Mouse (Mus musculus): ENCODE measurements around the gene Selenbp2. TPM values are rescaled to one million over a fixed set of nuclear protein-coding genes. Genes with fewer than 3 reads are reported as not detected.
A peak's percentile ranks its signal among the peaks of the same experiment; 100 is the strongest.
"Not testable (repeated sequence)": the region's sequence is repeated elsewhere in the genome, so short reads cannot be mapped to it uniquely, and the experiment has no call there.

Selenbp2 gene
- 0.20 and 0.24 TPM in 2 replicates for polyA plus RNA-seq (2016; fragmentation: Nextera tagmentation; extraction: Ambion mirVana)

DNA sequence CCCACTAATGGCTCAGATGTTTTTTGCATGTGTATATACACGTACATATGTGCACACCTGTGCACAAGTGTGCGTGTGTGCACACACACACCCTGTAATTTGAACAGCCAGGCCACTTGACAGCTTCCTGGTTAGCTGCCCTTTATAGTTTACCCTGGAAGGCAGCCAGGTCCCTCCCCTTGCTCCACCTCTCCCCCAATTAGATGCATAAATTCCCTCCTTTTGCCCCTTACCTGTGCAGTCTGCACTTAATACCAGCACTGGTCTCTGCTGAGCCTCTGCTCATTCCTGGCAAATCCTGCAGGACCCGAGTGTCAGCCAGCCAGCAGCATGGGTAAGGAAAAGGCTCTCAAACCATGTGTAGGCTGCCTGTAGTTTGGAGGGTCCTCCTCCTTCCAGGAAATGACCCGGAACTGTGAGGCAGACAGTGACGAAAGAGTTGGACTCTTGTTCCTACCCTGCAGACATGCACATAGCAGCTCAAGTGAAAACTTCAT lies at the start of gene Selenbp2:
Gene Selenbp2 (plus strand): TSS at position 228 of the 497 bp plus-strand sequence.
- Histone ChIP-seq H3K4me1 (replicated peaks) (peaks cover 9% of the 10 kb centered on the region; the same call in 1 of the 2 replicates), H3K4me3 (no peak within 1 kb of the TSS), H3K27me3 (ENCODE audit: insufficient read depth, poor library complexity, severe bottlenecking) (no peaks in the 10 kb centered on the region), H3K27ac (0 out of 2 replicates have a peak within 1 kb of the TSS, but pooled peaks have one; percentile 16), H3K36me3 (no peaks in the 10 kb centered on the region), H3K9me3 (no peaks in the 10 kb centered on the region)
- no peak for DNase-seq (ENCODE audit: low spot score)
- WGBS, result 77% methylated on average over 5 of the region's 5 CpGs

- H3K4me3 ChIP-seq, result no peak overlapping the region
- H3K36me3 ChIP-seq, result no peaks in the 10 kb centered on the region
- 47% methylated on average over 6 of the region's 6 CpGs for WGBS
- no peaks in the 10 kb centered on the region for H3K9me3 ChIP-seq
- DNase-seq (ENCODE audit: low spot score), result peak; percentile 2
- H3K4me1 ChIP-seq (replicated peaks), result peaks cover 14% of the 10 kb centered on the region
- H3K27ac ChIP-seq, result peak overlapping the region; percentile 29
- no peaks in the 10 kb centered on the region for H3K27me3 ChIP-seq (ENCODE audit: insufficient read depth, poor library complexity, severe bottlenecking)
These were observed 44.4 kb upstream of the Selenbp2 start for GRCm38 (mm10) chr3:94648755-94649590.

DNA sequence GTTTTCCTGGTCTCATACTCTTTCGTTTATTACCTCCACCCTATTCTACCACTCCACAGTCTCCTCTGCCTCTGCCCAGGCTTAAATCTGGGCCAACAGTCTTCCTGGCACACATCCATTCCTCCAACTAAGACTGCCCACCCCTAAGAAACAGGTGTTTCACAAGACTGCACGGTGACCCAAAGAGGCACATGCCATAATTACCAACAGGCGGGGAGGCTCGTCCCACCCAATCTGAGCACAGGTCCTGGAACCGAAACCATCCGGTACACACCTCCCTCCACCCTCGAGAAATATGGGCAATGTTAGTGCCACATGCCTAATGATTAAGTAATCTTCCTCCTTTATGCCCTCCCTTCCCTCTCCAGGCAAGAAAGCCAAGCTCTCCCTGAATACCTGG lies 42.9 kb upstream of the Selenbp2 start:
- Histone ChIP-seq H3K9me3 (no peaks in the 10 kb centered on the region), H3K4me3 (no peak overlapping the region), H3K4me1 (replicated peaks) (peaks cover 14% of the 10 kb centered on the region), H3K27ac (no peak overlapping the region), H3K36me3 (no peaks in the 10 kb centered on the region), H3K27me3 (ENCODE audit: insufficient read depth, poor library complexity, severe bottlenecking) (no peaks in the 10 kb centered on the region)
- no peak for DNase-seq (ENCODE audit: low spot score)
- WGBS, result 89% methylated on average over 7 of the region's 7 CpGs

DNA sequence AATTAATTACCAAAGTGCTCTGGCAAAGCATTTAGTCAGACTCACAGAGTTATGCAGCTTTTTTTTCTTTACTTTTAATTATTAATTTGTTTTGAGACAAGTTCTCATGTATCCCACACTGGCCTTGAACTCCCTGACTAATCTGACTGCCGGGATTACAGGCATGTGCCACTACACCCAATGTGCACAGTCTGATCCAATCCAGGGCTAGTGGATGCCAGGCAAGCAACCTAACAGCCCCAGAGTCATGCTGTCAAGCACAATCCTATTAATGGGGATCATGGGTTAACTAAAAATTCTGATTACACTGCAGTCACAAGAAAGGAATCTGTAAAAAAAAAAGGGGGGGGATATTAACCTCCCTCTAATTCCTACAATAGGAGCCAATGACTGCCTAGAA lies 39.4 kb upstream of the Selenbp2 start:
- Histone ChIP-seq H3K27me3 (ENCODE audit: insufficient read depth, poor library complexity, severe bottlenecking) (peaks cover 16% of the 10 kb centered on the region), H3K4me1 (replicated peaks) (peaks cover 19% of the 10 kb centered on the region)
- H3K27ac ChIP-seq; DNase-seq (ENCODE audit: low spot score); H3K9me3 ChIP-seq; H3K4me3 ChIP-seq; H3K36me3 ChIP-seq: not testable (repeated sequence)
- 84% methylated on average over 1 of the region's 1 CpGs for WGBS

DNA sequence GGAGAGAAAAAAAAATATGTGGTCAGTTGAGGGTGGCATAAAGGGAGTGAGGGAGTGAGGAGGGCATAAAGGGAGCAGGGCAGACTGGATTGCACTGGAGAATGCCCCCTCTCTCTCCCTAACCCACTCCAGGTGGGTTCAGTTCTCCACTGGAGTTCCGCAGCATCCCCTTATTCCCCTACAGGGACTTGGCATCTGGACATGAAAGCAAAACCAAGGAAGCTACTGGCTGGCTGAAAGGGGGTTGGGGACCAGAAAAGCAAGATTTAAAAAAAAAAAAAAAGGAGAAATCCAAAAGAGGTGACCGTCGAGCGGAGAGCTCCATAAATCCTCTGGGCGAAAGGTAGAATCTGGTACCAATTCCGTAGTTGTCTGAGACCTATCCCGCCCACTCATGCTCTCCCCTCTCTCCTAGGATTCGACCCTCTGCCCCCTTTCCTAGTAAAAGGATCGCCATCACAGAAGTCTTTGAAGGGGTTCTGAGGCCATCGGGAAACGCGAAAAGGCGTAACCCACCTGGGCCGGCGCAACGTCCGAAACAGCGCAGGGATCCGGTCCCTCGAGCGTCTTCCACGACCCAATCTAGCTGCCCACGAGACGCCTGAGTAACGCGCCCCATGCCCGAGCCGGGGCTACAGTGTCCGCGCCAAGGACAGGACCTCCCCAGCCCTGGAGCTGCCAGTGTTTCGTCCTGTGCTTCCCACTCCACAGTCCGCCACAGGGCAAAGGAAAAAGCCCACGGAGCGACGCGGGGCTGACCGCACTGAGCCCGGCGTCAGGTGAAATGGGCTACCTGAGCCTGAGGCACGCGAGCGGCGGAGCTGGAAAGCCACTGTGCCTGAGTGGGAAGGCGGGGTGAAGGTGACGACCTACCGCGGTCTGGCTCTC lies 35.3 kb upstream of the Selenbp2 start:
- not testable (repeated sequence) for H3K36me3 ChIP-seq, H3K9me3 ChIP-seq, H3K27ac ChIP-seq
- H3K27me3 ChIP-seq (ENCODE audit: insufficient read depth, poor library complexity, severe bottlenecking), result peaks cover 22% of the 10 kb centered on the region
- peak; percentile 30 for DNase-seq (ENCODE audit: low spot score)
- peaks cover 12% of the 10 kb centered on the region for H3K4me1 ChIP-seq (replicated peaks)
- peak overlapping the region; percentile 54 for H3K4me3 ChIP-seq
- WGBS, result 2% methylated on average over 26 of the region's 47 CpGs

DNA sequence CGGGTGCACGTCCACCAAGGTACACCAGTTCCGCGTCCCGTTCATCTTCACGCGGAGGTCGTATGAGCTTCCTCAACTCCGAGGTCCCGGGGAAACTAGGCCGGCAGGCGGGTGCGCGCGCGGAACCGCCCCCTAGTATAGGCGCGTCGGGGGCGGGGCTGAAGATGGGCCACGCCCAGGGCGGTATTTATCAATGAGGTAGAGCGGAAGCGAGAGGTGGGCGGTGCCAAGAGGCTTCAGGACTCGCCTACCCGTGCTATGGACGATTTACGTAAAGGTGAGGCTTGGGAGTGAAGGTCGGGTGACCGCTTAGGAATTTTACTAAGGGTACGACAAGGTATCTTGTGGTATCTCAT lies 34.6 kb upstream of the Selenbp2 start, which contains the start of gene Tuft1:
Gene Tuft1 (minus strand): TSS at position 133 of the 356 bp plus-strand sequence.
- not testable (repeated sequence) for H3K27ac ChIP-seq; DNase-seq (ENCODE audit: low spot score); H3K9me3 ChIP-seq; H3K36me3 ChIP-seq
- H3K4me1 ChIP-seq (replicated peaks), result peaks cover 11% of the 10 kb centered on the region
- H3K27me3 ChIP-seq (ENCODE audit: insufficient read depth, poor library complexity, severe bottlenecking), result peaks cover 22% of the 10 kb centered on the region
- 2% methylated on average over 23 of the region's 33 CpGs for WGBS
- H3K4me3 ChIP-seq, result peak within 1 kb of the TSS; percentile 54

DNA sequence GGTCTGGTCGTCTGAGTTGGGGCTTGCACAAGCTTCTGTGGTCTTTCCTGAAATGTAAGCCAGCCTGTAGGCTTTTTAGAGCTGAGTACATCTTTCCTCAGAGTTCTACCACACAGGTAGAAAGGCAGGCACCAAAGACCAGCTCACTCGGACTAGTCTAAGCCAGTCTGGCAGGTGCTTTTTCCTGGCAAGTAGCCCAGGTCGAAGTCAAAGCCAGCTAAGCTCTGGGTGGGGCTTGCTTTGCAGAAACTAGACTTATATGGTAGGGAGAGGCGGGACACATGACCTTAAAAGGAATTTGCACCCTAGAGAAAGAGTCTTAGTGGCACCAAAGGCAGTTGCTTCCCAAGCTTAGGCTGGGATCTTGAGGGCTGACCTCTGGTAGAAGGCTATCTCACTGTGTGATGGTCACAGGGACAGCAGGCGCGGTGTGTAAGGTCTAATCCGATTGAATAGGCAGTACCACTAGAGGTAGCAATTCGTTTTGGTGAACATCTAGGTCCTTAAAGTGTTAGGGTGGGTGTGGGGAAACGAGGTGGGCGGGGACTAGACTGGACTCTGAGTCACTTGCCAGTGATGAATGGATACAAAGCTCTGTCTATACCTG lies 34.1 kb upstream of the Selenbp2 start:
- peaks cover 11% of the 10 kb centered on the region for H3K4me1 ChIP-seq (replicated peaks)
- H3K27me3 ChIP-seq (ENCODE audit: insufficient read depth, poor library complexity, severe bottlenecking), result peaks cover 22% of the 10 kb centered on the region
- 28% methylated on average over 8 of the region's 10 CpGs for WGBS
- H3K4me3 ChIP-seq, result peak overlapping the region; percentile 11; the same call in 1 of the 2 replicates
- not testable (repeated sequence) for H3K27ac ChIP-seq; DNase-seq (ENCODE audit: low spot score); H3K9me3 ChIP-seq; H3K36me3 ChIP-seq

DNA sequence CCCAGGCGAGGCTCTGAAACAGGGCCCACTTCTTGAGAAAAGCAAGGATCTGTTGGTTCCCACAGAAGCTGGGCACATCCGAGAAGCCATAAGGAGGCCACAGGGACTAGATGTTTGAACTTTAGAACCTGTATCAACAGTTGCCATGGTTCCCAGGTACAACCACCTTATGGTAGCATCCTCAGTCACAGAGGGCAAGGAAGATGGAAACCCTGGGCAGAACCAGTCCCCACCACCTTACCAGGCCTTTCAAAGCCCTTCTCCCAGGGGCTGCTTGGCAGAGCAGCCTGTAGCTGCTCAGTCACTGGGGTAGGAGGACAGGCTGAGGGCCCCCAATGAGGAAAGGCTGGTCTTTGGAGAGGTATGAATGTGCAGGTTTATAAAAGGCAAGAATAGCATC lies 32.5 kb upstream of the Selenbp2 start:
- not testable (repeated sequence) for DNase-seq (ENCODE audit: low spot score); H3K27ac ChIP-seq; H3K36me3 ChIP-seq; H3K4me3 ChIP-seq; H3K9me3 ChIP-seq
- peaks cover 11% of the 10 kb centered on the region for H3K4me1 ChIP-seq (replicated peaks)
- WGBS, result 92% methylated on average over 2 of the region's 2 CpGs
- H3K27me3 ChIP-seq (ENCODE audit: insufficient read depth, poor library complexity, severe bottlenecking), result peaks cover 22% of the 10 kb centered on the region

GRCm38 (mm10) chr3:94665060-94665802 lies 28.1 kb upstream of the Selenbp2 start:
- 54% methylated on average over 5 of the region's 5 CpGs for WGBS
- H3K9me3 ChIP-seq; DNase-seq (ENCODE audit: low spot score); H3K36me3 ChIP-seq; H3K4me1 ChIP-seq (replicated peaks); H3K27me3 ChIP-seq (ENCODE audit: insufficient read depth, poor library complexity, severe bottlenecking); H3K27ac ChIP-seq; H3K4me3 ChIP-seq: not testable (repeated sequence)

GRCm38 (mm10) chr3:94665896-94666295 lies 27.5 kb upstream of the Selenbp2 start:
- not testable (repeated sequence) for H3K36me3 ChIP-seq; DNase-seq (ENCODE audit: low spot score); H3K4me1 ChIP-seq (replicated peaks); H3K9me3 ChIP-seq; H3K27me3 ChIP-seq (ENCODE audit: insufficient read depth, poor library complexity, severe bottlenecking); H3K4me3 ChIP-seq
- peak overlapping the region; percentile 50; the same call in 1 of the 2 replicates for H3K27ac ChIP-seq
- WGBS, result 46% methylated on average over 7 of the region's 7 CpGs

DNA sequence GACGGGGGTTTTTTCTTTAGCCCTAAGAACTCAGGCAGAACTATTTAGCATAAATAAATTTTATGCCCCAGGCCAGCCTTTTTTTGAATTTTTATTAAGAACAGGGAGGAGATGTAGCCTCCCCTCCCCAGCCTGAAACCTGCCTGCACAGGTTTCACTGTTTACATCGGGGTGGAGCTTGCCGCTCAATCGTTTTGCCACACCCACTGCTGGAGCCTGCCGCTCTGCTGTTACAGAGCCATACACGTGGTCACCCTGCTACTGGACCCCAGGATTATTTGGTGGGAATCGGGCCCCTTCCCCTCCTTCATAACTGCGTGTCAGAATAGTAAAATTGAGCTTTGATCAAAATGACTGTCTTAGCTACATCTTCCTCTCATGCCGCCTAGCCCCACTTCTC lies 18.3 kb upstream of the Selenbp2 start:
- H3K9me3 ChIP-seq; H3K36me3 ChIP-seq; DNase-seq (ENCODE audit: low spot score); H3K4me1 ChIP-seq (replicated peaks); H3K27ac ChIP-seq; H3K27me3 ChIP-seq (ENCODE audit: insufficient read depth, poor library complexity, severe bottlenecking); H3K4me3 ChIP-seq: not testable (repeated sequence)
- WGBS, result 88% methylated on average over 9 of the region's 9 CpGs

GRCm38 (mm10) chr3:94679351-94679841 lies 14.0 kb upstream of the Selenbp2 start:
- Histone ChIP-seq H3K9me3 (no peaks in the 10 kb centered on the region), H3K36me3 (no peaks in the 10 kb centered on the region), H3K4me1 (replicated peaks) (no peaks in the 10 kb centered on the region), H3K27me3 (ENCODE audit: insufficient read depth, poor library complexity, severe bottlenecking) (no peaks in the 10 kb centered on the region), H3K27ac (no peak overlapping the region), H3K4me3 (no peak overlapping the region)
- 77% methylated on average over 8 of the region's 8 CpGs for WGBS
- DNase-seq (ENCODE audit: low spot score), result no peak
